Mouse (Mus musculus) kidney, adult 2 months (tissue): Measurements from ENCODE around the gene Gm10306. TPM values are rescaled to one million over a fixed set of nuclear protein-coding genes. Genes with fewer than 3 reads are reported as not detected.
A peak's percentile ranks its signal among the peaks of the same experiment; 100 is the strongest.

ENCODE experiments used
- DNase-seq: peaks from one replicate; pipeline ENCODE4 v3.0.0; 2021
- H3K27ac ChIP-seq: fragments of 200-500 bp; 2 replicates; pipeline ENCODE4 v1.5.1; 2012; ENCODE audit warnings: low read depth, low read length, control low read depth, inconsistent platforms; ENCODE audit not compliant: insufficient read depth
- H3K27me3 ChIP-seq: fragments of 200-500 bp; replicated peaks from 2 replicates; pipeline ENCODE4 v1.6.1; 2012; ENCODE audit warnings: mild to moderate bottlenecking, moderate library complexity, low read length, inconsistent platforms; ENCODE audit not compliant: control insufficient read depth, insufficient read depth
- H3K36me3 ChIP-seq: fragments of 200-500 bp; 2 replicates; pipeline ENCODE4 v1.6.1; 2012; ENCODE audit warnings: mild to moderate bottlenecking, moderate library complexity, low read length, inconsistent platforms; ENCODE audit not compliant: control insufficient read depth, insufficient read depth
- H3K4me1 ChIP-seq: fragments of 200-500 bp; 2 replicates; pipeline ENCODE4 v1.6.1; 2011; ENCODE audit warnings: low read length; ENCODE audit not compliant: control insufficient read depth, insufficient read depth
- H3K4me3 ChIP-seq: fragments of 200-500 bp; 2 replicates; pipeline ENCODE4 v1.5.1; 2011; ENCODE audit warnings: mild to moderate bottlenecking, low read depth, low read length, control low read depth; ENCODE audit not compliant: insufficient read depth
- CTCF ChIP-seq: fragments of 200-500 bp; conservative IDR thresholded peaks from 2 replicates; pipeline ENCODE4 v1.5.1; 2011; ENCODE audit warnings: low read depth, mild to moderate bottlenecking, control low read depth, low read length, moderate library complexity, mixed read lengths; ENCODE audit not compliant: insufficient read depth, insufficient read length
- POLR2A ChIP-seq: fragments of 200-500 bp; IDR thresholded peaks from one replicate; pipeline ENCODE4 v1.6.1; 2011; ENCODE audit warnings: low read depth, low read length, control low read depth
- WGBS: fragments of 180-500 bp; shearing (Covaris S2); methylation state at CpG from one replicate; pipeline ENCODE4 v1.1.7; 2018; 5-methylcytosine and 5-hydroxymethylcytosine counted together
- polyA plus RNA-seq: library from polyadenylated mRNA; depleted of rRNA; stranded (reverse); fragments of >200 nt; gene quantifications from 2 replicates; pipeline ENCODE4 v1.2.3, GENCODE M21; 2012

Gene Gm10306
- polyA plus RNA-seq, 1 experiment = not detected

- DNase-seq = no peak
- Histone ChIP-seq H3K36me3 (peaks cover 1% of the 10 kb centered on the region; the same call in 1 of the 2 replicates), H3K27me3 (no peaks in the 10 kb centered on the region), H3K4me3 (no peak overlapping the region), H3K27ac (no peak overlapping the region), H3K4me1 (no peaks in the 10 kb centered on the region)
- TF ChIP-seq POLR2A = no peak
- TF ChIP-seq CTCF = no peak
- WGBS = 86% methylated on average over 7 of the region's 7 CpGs
Observed at GRCm38 (mm10) chr4:94544321-94544720, 12.0 kb upstream of the Gm10306 start.

GRCm38 (mm10) chr4:94554955-94555494, 1.3 kb upstream of the Gm10306 start:
- H3K27me3 ChIP-seq = no peaks in the 10 kb centered on the region
- peaks cover 10% of the 10 kb centered on the region for H3K4me1 ChIP-seq
- H3K36me3 ChIP-seq = no peaks in the 10 kb centered on the region
- H3K27ac ChIP-seq = no peak overlapping the region
- DNase-seq = no peak
- no peak overlapping the region; the same call in 1 of the 2 replicates for H3K4me3 ChIP-seq
- no peak for TF ChIP-seq CTCF
- no peak for TF ChIP-seq POLR2A
- 94% methylated on average over 5 of the region's 5 CpGs for WGBS

- peaks cover 10% of the 10 kb centered on the region for H3K4me1 ChIP-seq
- no peak for TF ChIP-seq POLR2A
- TF ChIP-seq CTCF = no peak
- WGBS = 71% methylated on average over 7 of the region's 7 CpGs
- no peak overlapping the region for H3K27ac ChIP-seq
- H3K36me3 ChIP-seq = no peaks in the 10 kb centered on the region
- H3K4me3 ChIP-seq = no peak overlapping the region
- H3K27me3 ChIP-seq = no peaks in the 10 kb centered on the region
- no peak for DNase-seq
Observed at GRCm38 (mm10) chr4:94557145-94557544, 799 bp downstream of the Gm10306 start.

- 23% methylated on average over 2 of the region's 2 CpGs for WGBS
- peaks cover 10% of the 10 kb centered on the region for H3K4me1 ChIP-seq
- no peak overlapping the region; the same call in 1 of the 2 replicates for H3K27ac ChIP-seq
- H3K36me3 ChIP-seq = no peaks in the 10 kb centered on the region
- no peak for TF ChIP-seq POLR2A
- no peak for TF ChIP-seq CTCF
- DNase-seq = peak; percentile 31
- H3K4me3 ChIP-seq = no peak overlapping the region
- no peaks in the 10 kb centered on the region for H3K27me3 ChIP-seq
Observed at GRCm38 (mm10) chr4:94559266-94559665, 2.9 kb downstream of the Gm10306 start.

DNA sequence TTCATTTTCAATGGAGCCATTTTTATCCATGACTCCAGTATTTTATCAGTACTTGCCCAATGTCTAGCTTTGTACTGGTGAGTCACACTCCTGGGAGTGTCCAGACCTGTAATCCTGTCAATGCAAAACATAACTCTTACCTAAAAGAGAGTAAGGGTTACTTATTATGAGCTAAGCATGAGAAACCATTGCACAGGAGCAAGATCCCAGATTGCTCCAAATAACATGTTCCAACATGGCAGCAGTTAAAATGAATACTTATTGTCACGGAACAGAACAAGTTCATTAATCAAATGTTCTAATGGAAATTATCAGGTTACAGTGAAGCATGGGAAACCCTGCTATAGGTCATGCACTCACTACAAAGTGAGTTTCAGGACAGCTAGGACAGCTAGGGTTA, 4.0 kb downstream of the Gm10306 start:
- peaks cover 8% of the 10 kb centered on the region for H3K4me1 ChIP-seq
- DNase-seq = no peak
- 80% methylated on average over 1 of the region's 1 CpGs for WGBS
- no peak for TF ChIP-seq POLR2A
- TF ChIP-seq CTCF = no peak
- no peak overlapping the region for H3K4me3 ChIP-seq
- H3K36me3 ChIP-seq = no peaks in the 10 kb centered on the region
- H3K27ac ChIP-seq = no peak overlapping the region
- no peaks in the 10 kb centered on the region for H3K27me3 ChIP-seq

GRCm38 (mm10) chr4:94561954-94562648, 5.8 kb downstream of the Gm10306 start:
- Histone ChIP-seq H3K4me1 (peaks cover 7% of the 10 kb centered on the region), H3K27ac (no peak overlapping the region), H3K4me3 (no peak overlapping the region), H3K27me3 (no peaks in the 10 kb centered on the region), H3K36me3 (no peaks in the 10 kb centered on the region)
- no peak for TF ChIP-seq CTCF
- 61% methylated on average over 7 of the region's 7 CpGs for WGBS
- DNase-seq = no peak

- Histone ChIP-seq H3K36me3 (peaks cover 4% of the 10 kb centered on the region), H3K4me3 (no peak overlapping the region), H3K27ac (no peak overlapping the region), H3K27me3 (no peaks in the 10 kb centered on the region), H3K4me1 (peaks cover 6% of the 10 kb centered on the region)
- no peak for DNase-seq
- TF ChIP-seq CTCF (no peak), POLR2A (no peak)
Observed at GRCm38 (mm10) chr4:94564297-94564696, 8.0 kb downstream of the Gm10306 start.
